Mouse (Mus musculus): ENCODE results near the gene Actrt2.

GRCm38 (mm10) chr4:154655134-154655910 is 12.3 kb downstream of the Actrt2 start:
- TF ChIP-seq POLR2A (IDR thresholded peaks at IDR 0.05; ENCODE audit: borderline replicate concordance, control insufficient read depth, low read depth, low read length) = no peak
- no peak for TF ChIP-seq CTCF (IDR thresholded peaks at IDR 0.05; ENCODE audit: control insufficient read depth, insufficient read depth, low read length)
